Mouse (Mus musculus) T-helper 17 cell (primary cell): ENCODE measurements around the gene Prss43.

Experiments
- in situ Hi-C, 2 experiments: fragments of 300-600 bp; cut with MboI, MseI; formaldehyde crosslinking; loops; 1 replicate in 1 of 2; 2 replicates in 1 of 2; pipeline ENCODE4 v1.15.1; 2025; ENCODE audit warnings: high pct_unique_total_duplicates in 2 of 2

Gene Prss43

DNA sequence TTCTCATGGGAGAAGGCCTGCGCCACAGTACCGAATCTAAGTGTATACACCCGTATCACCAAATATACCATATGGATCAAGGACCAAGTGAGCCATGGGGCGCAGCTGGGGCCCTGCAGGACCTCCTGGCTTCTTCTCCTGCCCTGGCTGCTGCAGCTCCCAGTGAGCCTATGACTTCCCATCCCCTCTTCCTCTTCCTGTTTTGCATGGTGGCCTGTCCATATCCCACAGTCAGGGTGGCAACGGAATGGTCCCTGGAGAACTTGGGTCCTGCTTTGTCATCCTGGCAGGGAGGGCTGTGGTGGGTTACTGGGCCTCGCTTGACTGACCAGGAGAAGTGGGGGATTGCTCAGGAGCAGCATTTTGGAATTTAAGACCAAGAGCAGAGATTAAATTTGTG lies 14.4 kb downstream of the Prss43 start:
- in situ Hi-C loops, result no loop called here

GRCm38 (mm10) chr9:110841438-110841837 lies 14.9 kb downstream of the Prss43 start:
- in situ Hi-C loops, result no loop called here

GRCm38 (mm10) chr9:110844206-110844605 lies 17.7 kb downstream of the Prss43 start, which contains the start of gene Prss46:
Prss46 (plus strand) TSS chr9:110844506.
- in situ Hi-C loops, result no loop called here

GRCm38 (mm10) chr9:110849162-110849561 lies 22.7 kb downstream of the Prss43 start:
- in situ Hi-C loops, result no loop called here

- in situ Hi-C loops, result no loop called here
These were observed 29.4 kb downstream of the Prss43 start for GRCm38 (mm10) chr9:110855903-110856302.

- in situ Hi-C loops, result no loop called here
These were observed 30.4 kb downstream of the Prss43 start for GRCm38 (mm10) chr9:110856920-110857319.

DNA sequence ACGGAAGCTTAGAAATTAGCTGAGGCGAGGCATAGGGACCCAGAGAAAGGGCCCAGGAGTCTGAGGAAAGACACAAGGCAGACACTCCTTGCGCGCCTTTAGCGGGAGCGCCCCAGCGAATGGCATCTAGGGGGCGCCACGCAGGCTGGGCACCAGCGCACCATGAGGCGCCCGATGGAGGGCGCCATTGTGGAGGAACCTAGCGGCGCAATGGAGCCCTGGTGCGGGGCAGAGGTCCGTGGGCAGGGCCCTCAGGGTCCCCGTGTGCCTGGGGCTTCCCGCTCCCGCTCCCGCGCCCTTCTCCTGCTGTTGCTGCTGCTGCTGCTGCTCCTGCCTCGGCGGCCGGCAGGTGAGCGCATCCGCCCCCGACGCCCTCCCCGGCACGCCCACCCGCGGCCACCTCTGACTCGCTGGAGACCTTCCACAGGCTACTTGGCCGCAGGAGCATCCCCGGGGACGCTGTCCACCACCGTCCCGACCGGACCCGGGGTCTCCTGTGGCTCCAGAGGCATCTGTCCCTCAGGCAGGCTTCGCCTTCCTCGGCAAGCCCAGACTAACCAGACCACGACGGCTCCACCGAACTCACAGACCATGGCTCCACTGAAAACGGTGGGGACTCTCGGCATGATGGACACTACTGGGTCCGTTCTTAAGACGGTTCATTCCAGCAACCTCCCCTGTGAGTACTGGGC lies 31.4 kb downstream of the Prss43 start, which contains the start of gene Prss50:
Gene Prss50, plus strand, starts transcription at position 187 of the 692 bp plus-strand sequence.
- in situ Hi-C loops, result no loop called here

DNA sequence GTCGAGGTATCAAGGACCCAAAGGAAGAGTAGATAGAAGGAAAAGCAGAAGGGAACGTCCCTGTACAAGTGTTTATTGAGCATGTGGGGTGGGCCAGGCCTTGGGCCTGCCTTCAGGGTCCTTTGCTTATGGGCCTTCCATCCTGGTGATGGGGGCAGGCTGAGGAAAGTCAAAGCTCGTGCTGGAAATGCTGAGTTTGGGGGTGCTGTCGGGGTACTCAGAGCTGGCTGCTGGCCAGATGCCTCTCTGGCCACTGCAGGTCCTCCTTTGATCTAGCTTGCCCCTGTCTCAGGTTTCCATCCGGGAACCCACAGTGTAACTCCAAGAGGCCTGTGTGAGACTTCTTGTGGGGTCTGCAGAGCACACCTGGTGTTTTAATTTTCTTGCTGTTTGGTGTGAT lies 32.0 kb downstream of the Prss43 start:
- in situ Hi-C loops, result no loop called here

GRCm38 (mm10) chr9:110858967-110859596 lies 32.6 kb downstream of the Prss43 start:
- in situ Hi-C loops, result no loop called here

- in situ Hi-C loops, result loop anchor here (5.0 kb wide), 3 partner anchors 89 to 144 kb away; no protein-coding TSS in a partner anchor
These were observed 44.5 kb downstream of the Prss43 start for GRCm38 (mm10) chr9:110871030-110871429.

GRCm38 (mm10) chr9:110873681-110874659 lies 47.5 kb downstream of the Prss43 start:
- in situ Hi-C loops, result loop anchor here (5.0 kb wide), 3 partner anchors 92 to 147 kb away; no protein-coding TSS in a partner anchor

- in situ Hi-C loops, result loop anchor here (5.0 kb wide), 3 partner anchors 92 to 147 kb away; no protein-coding TSS in a partner anchor
These were observed 48.2 kb downstream of the Prss43 start for GRCm38 (mm10) chr9:110874660-110875191.

- in situ Hi-C loops, result no loop called here
These were observed 48.8 kb downstream of the Prss43 start for GRCm38 (mm10) chr9:110875288-110875695.

- in situ Hi-C loops, result no loop called here
These were observed 50.9 kb downstream of the Prss43 start for GRCm38 (mm10) chr9:110877353-110877752.

DNA sequence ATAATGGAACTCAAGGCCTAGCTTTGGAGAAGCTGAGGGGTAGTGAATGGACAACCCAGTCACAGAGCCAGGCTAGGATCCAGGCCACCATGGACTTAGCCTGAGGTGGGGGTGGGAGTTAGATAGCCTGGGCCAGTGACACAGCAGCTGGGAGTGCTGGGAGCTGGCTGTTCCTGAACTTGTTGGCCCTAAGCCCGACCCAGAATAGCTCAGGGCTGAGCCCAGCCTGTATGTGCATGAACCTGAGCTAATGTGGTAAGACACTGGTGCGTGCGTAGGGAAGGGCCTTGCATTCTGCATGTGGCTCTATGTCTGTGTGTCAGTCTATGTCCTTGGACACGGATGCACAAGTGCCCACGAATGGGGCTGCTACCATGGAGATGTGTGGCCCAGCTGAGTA lies 51.4 kb downstream of the Prss43 start:
- in situ Hi-C loops, result no loop called here

DNA sequence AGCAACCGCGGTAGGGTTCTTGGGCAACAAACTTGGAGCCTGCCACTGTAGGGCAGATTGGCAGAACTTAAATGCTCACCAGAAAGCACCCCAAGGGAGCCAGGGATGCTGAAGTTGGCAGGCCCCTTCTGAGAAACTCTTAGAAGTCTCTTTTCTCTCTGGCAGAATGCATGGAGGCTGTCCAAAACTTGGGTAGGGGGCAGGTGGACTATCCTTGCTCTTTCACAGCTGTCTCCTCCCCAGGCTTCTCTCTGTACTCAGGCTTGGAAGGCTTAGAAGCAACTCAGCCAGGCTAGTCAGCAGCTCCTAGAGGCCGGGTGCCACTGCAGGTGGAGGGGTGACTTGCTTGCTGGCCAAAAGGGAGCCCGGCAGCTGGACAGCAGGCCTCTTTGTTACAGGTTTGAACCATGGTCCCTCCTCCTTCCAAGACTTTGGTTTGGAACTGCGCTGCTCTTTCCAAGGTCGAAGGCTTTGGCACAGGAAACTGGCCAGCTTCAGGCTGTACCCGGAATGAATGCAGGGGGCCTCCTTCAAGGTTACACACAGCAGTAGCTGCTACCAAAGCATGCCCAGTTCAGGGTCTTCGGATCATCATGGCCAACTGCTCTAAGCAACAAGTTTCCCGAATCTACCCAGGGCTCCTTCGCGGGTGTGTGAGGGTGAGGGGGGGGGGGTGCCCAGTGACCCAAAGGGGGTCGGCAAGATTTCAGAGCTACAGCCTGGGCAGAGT lies 52.9 kb downstream of the Prss43 start, which contains the start of gene Als2cl:
Gene Als2cl, plus strand, starts transcription at position 680 of the 730 bp plus-strand sequence.
- in situ Hi-C loops, result no loop called here

- in situ Hi-C loops, result no loop called here
These were observed 53.6 kb downstream of the Prss43 start, which contains the start of gene Tmie for GRCm38 (mm10) chr9:110879998-110880561. Tmie (minus strand) TSS chr9:110880113.

- in situ Hi-C loops, result no loop called here
These were observed 54.3 kb downstream of the Prss43 start for GRCm38 (mm10) chr9:110880772-110881171.
